Mouse (Mus musculus) hindbrain, embryonic 11.5 days (tissue): ENCODE measurements at regions not wholly inside any gene's neighbourhood (a gene's known extent, or its start where the extent isn't known, plus 50 kb on each side); places are given as distances from the start of the nearest gene placed in this dataset.

ENCODE experiments used
- ATAC-seq: fragments of 200-750 bp; cut with Nextera tagmentation; 2 replicates; pipeline ENCODE4 v1.8.0; 2017; ENCODE audit warnings: mild to moderate bottlenecking, moderate TSS enrichment, moderate library complexity; ENCODE audit not compliant: low FRiP score
- DNase-seq: peaks from one replicate; pipeline ENCODE4 v3.0.0-alpha.2; 2015; ENCODE audit warnings: low spot score
- H3K27ac ChIP-seq: fragments of 300-500 bp; sonication (generic); 2 replicates; pipeline ENCODE4 v1.5.1; 2014; ENCODE audit warnings: mild to moderate bottlenecking, low read depth, low read length
- H3K27me3 ChIP-seq: fragments of 300-500 bp; sonication (generic); 2 replicates; pipeline ENCODE4 v1.6.1; 2014; ENCODE audit warnings: mild to moderate bottlenecking, low read length, moderate library complexity, mixed read lengths; ENCODE audit not compliant: control insufficient read depth, insufficient read depth
- H3K36me3 ChIP-seq: fragments of 300-500 bp; sonication (generic); 2 replicates; pipeline ENCODE4 v1.6.1; 2014; ENCODE audit warnings: mild to moderate bottlenecking, low read length, moderate library complexity, mixed read lengths; ENCODE audit not compliant: control insufficient read depth, insufficient read depth
- H3K4me1 ChIP-seq: fragments of 300-500 bp; sonication (generic); replicated peaks from 2 replicates; pipeline ENCODE4 v1.6.1; 2014; ENCODE audit warnings: low read length, mixed read lengths; ENCODE audit not compliant: control insufficient read depth, insufficient read depth
- H3K4me2 ChIP-seq: fragments of 300-500 bp; sonication (generic); replicated peaks from 2 replicates; pipeline ENCODE4 v1.6.1; 2014; ENCODE audit warnings: mild to moderate bottlenecking, low read depth, low read length
- H3K4me3 ChIP-seq: fragments of 300-500 bp; sonication (generic); 2 replicates; pipeline ENCODE4 v1.5.1; 2014; ENCODE audit warnings: low read depth, low read length
- H3K9ac ChIP-seq: fragments of 300-500 bp; sonication (generic); 2 replicates; pipeline ENCODE4 v1.6.1; 2014; ENCODE audit warnings: low read depth, low read length
- H3K9me3 ChIP-seq: fragments of 300-500 bp; sonication (generic); 2 replicates; pipeline ENCODE4 v1.6.1; 2016; ENCODE audit warnings: low read length; ENCODE audit not compliant: control insufficient read depth
- WGBS: fragments of 180-500 bp; shearing (Covaris S2); extraction: QIAGEN DNeasy Blood & Tissue Kit; methylation state at CpG from one replicate; pipeline ENCODE4 v1.1.7; 2014; 5-methylcytosine and 5-hydroxymethylcytosine counted together

DNA sequence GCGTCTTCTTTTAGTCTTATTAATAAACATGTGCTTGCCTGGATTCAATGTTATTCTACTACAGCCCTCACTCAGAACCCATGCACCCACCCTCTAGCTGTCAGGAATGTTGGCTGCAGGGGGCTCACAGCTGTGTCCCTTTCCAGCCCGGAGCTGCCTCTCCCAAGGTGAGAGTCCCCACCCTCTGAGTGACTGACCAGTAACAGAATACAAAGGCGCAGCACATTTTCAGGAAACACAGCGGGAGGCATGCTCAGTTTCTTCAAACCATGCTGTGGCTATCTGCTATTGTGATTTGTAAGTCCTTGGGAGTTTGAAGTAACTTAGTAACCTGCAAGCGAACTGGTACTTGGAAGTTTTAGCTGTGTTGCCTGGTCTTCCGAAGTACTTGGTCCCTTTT is 93.1 kb upstream of the Gm765 start:
- DNase-seq (peak; percentile 23), ATAC-seq (no peak)
- Histone ChIP-seq H3K4me1 (no peaks in the 10 kb centered on the region; the same call in 1 of the 2 replicates), H3K4me2 (no peak overlapping the region), H3K9ac (no peak overlapping the region), H3K27me3 (no peaks in the 10 kb centered on the region), H3K9me3 (no peaks in the 10 kb centered on the region), H3K36me3 (no peaks in the 10 kb centered on the region), H3K27ac (no peak overlapping the region), H3K4me3 (no peak overlapping the region)
- 16% methylated on average over 6 of the region's 6 CpGs for WGBS

DNA sequence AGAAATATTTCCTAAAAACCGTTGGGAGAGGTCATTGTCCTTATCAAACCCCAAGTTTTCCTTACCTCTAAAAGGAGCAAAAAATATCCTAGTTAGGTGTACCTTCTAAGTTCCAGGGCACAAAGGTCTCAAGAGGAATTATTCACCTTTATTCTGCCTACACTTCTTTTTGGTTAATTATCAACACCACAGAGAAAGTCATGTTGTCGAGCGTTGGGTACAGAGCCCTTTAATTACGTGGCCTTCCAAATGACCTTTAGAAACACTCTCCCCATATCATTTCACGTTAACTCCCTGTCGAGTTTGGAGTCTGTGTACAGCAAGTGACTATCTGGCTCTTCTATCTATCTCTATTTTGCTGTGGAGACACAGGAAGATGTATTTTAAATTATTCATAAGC is 90.7 kb upstream of the Gm765 start:
- Histone ChIP-seq H3K4me3 (no peak overlapping the region), H3K9ac (no peak overlapping the region), H3K4me2 (no peak overlapping the region), H3K27ac (no peak overlapping the region), H3K9me3 (no peaks in the 10 kb centered on the region), H3K4me1 (no peaks in the 10 kb centered on the region; the same call in 1 of the 2 replicates), H3K27me3 (no peaks in the 10 kb centered on the region), H3K36me3 (no peaks in the 10 kb centered on the region)
- 51% methylated on average over 6 of the region's 6 CpGs for WGBS
- ATAC-seq (no peak), DNase-seq (no peak)

DNA sequence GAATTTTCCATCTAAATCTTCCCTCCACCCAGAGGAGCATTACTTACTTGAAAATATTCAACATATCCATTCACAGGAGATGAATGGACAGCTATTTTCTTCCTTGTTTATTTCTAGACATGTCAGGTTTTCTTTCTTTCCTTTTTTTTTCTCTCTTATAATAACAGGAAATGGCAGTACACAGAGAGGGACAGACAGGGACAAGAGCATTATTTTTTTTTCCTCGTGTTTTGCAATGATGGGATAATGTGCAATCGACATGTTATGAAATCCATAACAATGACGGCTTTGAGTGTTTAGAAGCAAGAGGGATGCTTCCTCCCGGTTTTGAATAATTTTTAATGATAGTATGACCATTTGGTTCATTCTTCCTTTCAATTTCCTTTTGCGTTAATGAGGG is 86.6 kb upstream of the Gm765 start:
- Histone ChIP-seq H3K36me3 (no peaks in the 10 kb centered on the region), H3K4me2 (no peak overlapping the region), H3K9ac (no peak overlapping the region), H3K27me3 (no peaks in the 10 kb centered on the region), H3K4me1 (no peaks in the 10 kb centered on the region), H3K27ac (no peak overlapping the region), H3K4me3 (no peak overlapping the region), H3K9me3 (no peaks in the 10 kb centered on the region)
- ATAC-seq (no peak), DNase-seq (no peak)
- 79% methylated on average over 5 of the region's 5 CpGs for WGBS

DNA sequence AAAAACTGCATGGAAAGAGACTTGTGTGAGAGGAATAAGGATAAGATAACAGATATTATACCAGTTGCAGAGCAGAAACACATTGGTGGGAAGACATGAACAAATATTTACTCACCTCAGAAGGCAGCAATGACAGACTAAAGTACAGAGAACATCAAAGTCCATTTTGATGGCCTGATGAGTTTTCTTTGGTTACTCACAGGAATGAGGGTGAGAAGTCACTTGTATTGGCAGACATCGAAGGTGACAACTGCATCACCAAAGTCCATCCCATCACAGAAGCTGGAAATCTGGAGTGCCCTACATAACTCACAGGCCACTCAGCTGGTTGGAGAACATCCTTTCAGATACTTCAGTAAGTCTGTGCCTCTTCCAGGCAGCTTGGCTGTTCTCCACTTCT is 60.1 kb upstream of the Gm765 start:
- Histone ChIP-seq H3K27ac (no peak overlapping the region), H3K4me1 (no peaks in the 10 kb centered on the region), H3K4me2 (no peak overlapping the region), H3K27me3 (no peaks in the 10 kb centered on the region), H3K4me3 (no peak overlapping the region), H3K9ac (no peak overlapping the region), H3K9me3 (no peaks in the 10 kb centered on the region), H3K36me3 (no peaks in the 10 kb centered on the region)
- ATAC-seq (no peak), DNase-seq (no peak)
- 86% methylated on average over 1 of the region's 1 CpGs for WGBS

DNA sequence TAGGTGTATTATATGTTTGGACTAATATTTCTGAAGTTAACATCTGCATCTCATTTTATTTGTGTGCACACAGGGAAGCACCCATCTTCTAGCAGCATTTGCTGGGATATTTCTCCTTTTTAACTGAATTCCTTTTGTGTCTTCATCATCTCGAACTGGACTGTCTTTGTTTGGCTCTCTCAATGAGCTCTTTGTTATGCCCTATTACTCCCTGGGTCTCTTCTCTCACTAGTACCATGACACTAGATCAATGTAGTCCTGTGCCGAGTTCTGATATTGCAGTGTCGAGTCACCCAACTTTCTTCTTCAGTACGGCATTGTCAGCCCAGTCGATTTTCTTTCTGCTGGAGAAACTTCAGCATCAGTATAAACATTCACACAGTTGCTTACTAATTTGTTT is 52.0 kb upstream of the Gm765 start:
- ATAC-seq (no peak), DNase-seq (peak; percentile 4)
- Histone ChIP-seq H3K4me3 (no peak overlapping the region), H3K27me3 (no peaks in the 10 kb centered on the region), H3K4me2 (no peak overlapping the region), H3K27ac (no peak overlapping the region), H3K9me3 (no peaks in the 10 kb centered on the region), H3K36me3 (no peaks in the 10 kb centered on the region), H3K9ac (no peak overlapping the region), H3K4me1 (no peaks in the 10 kb centered on the region)
- 50% methylated on average over 5 of the region's 5 CpGs for WGBS
